9 mouse cellular contexts compared by ENCODE assay signal in the genomic region with DNA sequence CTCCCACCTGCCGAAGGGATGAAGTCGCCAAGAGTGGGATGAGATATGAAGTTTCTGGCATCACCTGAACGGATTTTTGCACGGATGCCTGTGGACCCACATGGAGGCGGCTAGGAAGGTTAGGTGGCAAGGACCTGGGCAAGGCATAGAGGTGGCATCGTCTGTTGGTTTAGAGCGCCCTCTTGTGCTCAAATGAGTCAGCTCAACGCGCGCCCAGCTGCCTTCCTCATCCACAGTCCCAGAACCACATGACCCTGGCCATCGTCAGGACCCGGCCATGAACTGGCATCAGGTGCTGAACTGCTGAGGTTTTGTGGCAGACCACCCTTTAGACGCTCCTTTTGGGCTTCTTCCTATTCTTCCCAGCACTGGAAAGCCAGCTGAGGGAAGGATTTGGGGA. TPM values are rescaled to one million over a fixed set of nuclear protein-coding genes. Genes with fewer than 3 reads are reported as not detected.
A peak's percentile ranks its signal among the peaks of the same experiment; 100 is the strongest.
DNase-seq lines count a peak whose midpoint lies in the region; ATAC-seq lines count a peak whose summit lies in the region.
"Had no signal": no experiment of that assay in that cellular context is flagged by ENCODE, and none has a peak within 500 bp of the region (broad histone marks: within the 10 kb centered on the region; RNA-seq: fewer than 3 reads in every experiment).

No protein-coding gene starts in this region.

- H3K4me1 ChIP-seq in kidney, embryonic 15.5 days, result peaks cover 7% of the 10 kb centered on the region
- peaks cover 61% of the 10 kb centered on the region for H3K4me1 ChIP-seq in midbrain, embryonic 13.5 days (replicated peaks)

- no peak for ATAC-seq in kidney, embryonic 15.5 days (replicated peaks; ENCODE audit: low FRiP score)
- peak; percentile 70 for ATAC-seq in frontal cortex, adult (ENCODE audit: low TSS enrichment)
- peak; percentile 68 for ATAC-seq in midbrain, embryonic 13.5 days

- intact Hi-C loops in left cerebral cortex, postnatal 25 days (cut with DNase I), result loop anchor here (1.0 to 5.0 kb wide), 2 partner anchors 50 to 155 kb away; no protein-coding TSS in a partner anchor

- H3K36me3 ChIP-seq in kidney, embryonic 15.5 days, result no peaks in the 10 kb centered on the region
- no peaks in the 10 kb centered on the region for H3K36me3 ChIP-seq in midbrain, embryonic 13.5 days

- WGBS in kidney, embryonic 15.5 days, result 2% methylated on average over 13 of the region's 13 CpGs
- under 1% methylated on average over 13 of the region's 13 CpGs for WGBS in midbrain, embryonic 13.5 days

- no peak overlapping the region for H3K9ac ChIP-seq in kidney, embryonic 15.5 days
- H3K9ac ChIP-seq in midbrain, embryonic 13.5 days (replicated peaks), result peak overlapping the region; percentile 41

- peak; percentile 58 for DNase-seq in kidney, adult 11 months
- peak; percentile 88 to 93 for DNase-seq in cerebellum, adult 18-20 months
- DNase-seq in induced T-regulatory cell, adult 2 months (ENCODE audit: low read depth), result peak; percentile 86
- DNase-seq in left cerebral cortex, postnatal 25 days (ENCODE audit: low spot score in 2 of 2), result peak; percentile 86 to 87
- peak; percentile 33 to 70 for DNase-seq in spleen, postnatal 14 days (ENCODE audit: low spot score in 2 of 2)

- no peak overlapping the region for H3K27ac ChIP-seq in kidney, embryonic 15.5 days
- H3K27ac ChIP-seq in midbrain, embryonic 13.5 days, result peak overlapping the region; percentile 88

- H3K4me2 ChIP-seq in kidney, embryonic 15.5 days, result no peak overlapping the region
- H3K4me2 ChIP-seq in midbrain, embryonic 13.5 days (replicated peaks), result 0 out of 2 replicates have a peak overlapping the region, but pooled peaks have one; percentile 6

- no peak overlapping the region for H3K4me3 ChIP-seq in kidney, embryonic 15.5 days (replicated peaks)
- no peak overlapping the region for H3K4me3 ChIP-seq in midbrain, embryonic 13.5 days (replicated peaks)
- H3K4me3 ChIP-seq: myocyte had no signal

- H3K27me3 ChIP-seq in kidney, embryonic 15.5 days, result peaks cover 94% of the 10 kb centered on the region
- H3K27me3 ChIP-seq in midbrain, embryonic 13.5 days, result peaks cover 81% of the 10 kb centered on the region

- no peaks in the 10 kb centered on the region for H3K9me3 ChIP-seq in kidney, embryonic 15.5 days (replicated peaks)
- no peaks in the 10 kb centered on the region for H3K9me3 ChIP-seq in midbrain, embryonic 13.5 days

RNA-seq across cellular contexts. Expression of a gene that starts 12.0 kb away (rescaled TPM):
- 6.5 and 6.6 TPM in 2 replicates for polyA plus RNA-seq in kidney, embryonic 15.5 days (2015; fragmentation: Nextera tagmentation; extraction: Ambion mirVana)
- total RNA-seq in left cerebral cortex, postnatal 25 days (2021), result not detected
- 0.12 TPM in 1 of 2 replicates, not detected in the other for polyA plus RNA-seq in midbrain, embryonic 13.5 days (2015; fragmentation: Nextera tagmentation; extraction: Ambion mirVana)
- polyA plus RNA-seq: myocyte had no signal

RNA-seq across cellular contexts. Expression of a gene that starts 44.5 kb away (rescaled TPM):
- polyA plus RNA-seq in kidney, embryonic 15.5 days (2015; fragmentation: Nextera tagmentation; extraction: Ambion mirVana), result 2.5 and 2.9 TPM in 2 replicates
- total RNA-seq in left cerebral cortex, postnatal 25 days (2021), result under 1 TPM; 0.37 to 0.41 TPM
- polyA plus RNA-seq in midbrain, embryonic 13.5 days (2015; fragmentation: Nextera tagmentation; extraction: Ambion mirVana), result 0.16 TPM in 1 of 2 replicates, not detected in the other

RNA-seq across cellular contexts. Expression of a gene that starts 54.3 kb away (rescaled TPM):
- polyA plus RNA-seq in kidney, embryonic 15.5 days (2015; fragmentation: Nextera tagmentation; extraction: Ambion mirVana), result 12.9 and 15.6 TPM in 2 replicates
- 1 to 10 TPM; 3.5 to 3.7 TPM for total RNA-seq in left cerebral cortex, postnatal 25 days (2021)
- 11.2 and 11.6 TPM in 2 replicates for polyA plus RNA-seq in midbrain, embryonic 13.5 days (2015; fragmentation: Nextera tagmentation; extraction: Ambion mirVana)

RNA-seq across cellular contexts. Expression of a gene that starts 54.4 kb away (rescaled TPM):
- polyA plus RNA-seq in kidney, embryonic 15.5 days (2015; fragmentation: Nextera tagmentation; extraction: Ambion mirVana), result 587 and 599 TPM in 2 replicates
- 100 to 1,000 TPM; 179 to 187 TPM for total RNA-seq in left cerebral cortex, postnatal 25 days (2021)
- polyA plus RNA-seq in midbrain, embryonic 13.5 days (2015; fragmentation: Nextera tagmentation; extraction: Ambion mirVana), result 529 and 545 TPM in 2 replicates
